Mouse (Mus musculus) hindbrain, embryonic 12.5 days (tissue): ENCODE results near the gene Sp2. TPM values are rescaled to one million over a fixed set of nuclear protein-coding genes. Genes with fewer than 3 reads are reported as not detected.

Experiments
- ATAC-seq: fragments of 200-750 bp; cut with Nextera tagmentation; 2 replicates; pipeline ENCODE4 v1.8.0; 2017; ENCODE audit warnings: moderate TSS enrichment; ENCODE audit not compliant: low FRiP score
- H3K27ac ChIP-seq: fragments of 300-500 bp; sonication (generic); 2 replicates; pipeline ENCODE4 v1.5.1; 2016; ENCODE audit warnings: mild to moderate bottlenecking
- H3K27me3 ChIP-seq: fragments of 300-500 bp; sonication (generic); 2 replicates; pipeline ENCODE4 v1.6.1; 2016; ENCODE audit warnings: mild to moderate bottlenecking
- H3K36me3 ChIP-seq: fragments of 300-500 bp; sonication (generic); 2 replicates; pipeline ENCODE4 v1.6.1; 2016; ENCODE audit warnings: mild to moderate bottlenecking
- H3K4me1 ChIP-seq: fragments of 300-500 bp; sonication (generic); 2 replicates; pipeline ENCODE4 v1.6.1; 2016
- H3K4me2 ChIP-seq: fragments of 300-500 bp; sonication (generic); replicated peaks from 2 replicates; pipeline ENCODE4 v1.6.1; 2016; ENCODE audit warnings: mild to moderate bottlenecking
- H3K4me3 ChIP-seq: fragments of 300-500 bp; sonication (generic); 2 replicates; pipeline ENCODE4 v1.5.1; 2016; ENCODE audit warnings: mild to moderate bottlenecking
- H3K9ac ChIP-seq: fragments of 300-500 bp; sonication (generic); 2 replicates; pipeline ENCODE4 v1.6.1; 2016; ENCODE audit warnings: mild to moderate bottlenecking, moderate library complexity
- H3K9me3 ChIP-seq: fragments of 300-500 bp; sonication (generic); replicated peaks from 2 replicates; pipeline ENCODE4 v1.6.1; 2016; ENCODE audit warnings: mild to moderate bottlenecking
- WGBS: fragments of 180-500 bp; shearing (Covaris S2); methylation state at CpG from one replicate; pipeline ENCODE4 v1.1.7; 2016; 5-methylcytosine and 5-hydroxymethylcytosine counted together
- polyA plus RNA-seq: library from polyadenylated mRNA; unstranded; fragments of >200 nt; fragmentation: Nextera tagmentation; extraction: Ambion mirVana; gene quantifications from 2 replicates; pipeline ENCODE4 v1.2.1, GENCODE M21; 2016

Gene Sp2
- polyA plus RNA-seq, 1 experiment from 2014 or later, result 19.0 TPM

GRCm38 (mm10) chr11:97017696-97018582 lies 35.2 kb upstream of the Sp2 start:
- Histone ChIP-seq H3K4me3 (peak overlapping the region; percentile 26), H3K9ac (no peak overlapping the region)
- under 1% methylated on average over 36 of the region's 36 CpGs for WGBS

GRCm38 (mm10) chr11:97013121-97013670 lies 30.4 kb upstream of the Sp2 start, which contains the start of gene Sp6:
Gene Sp6 (plus strand): TSS chr11:97013394.
- no peak within 1 kb of the TSS for H3K27ac ChIP-seq
- H3K4me3 ChIP-seq, result no peak within 1 kb of the TSS
- no peaks in the 10 kb centered on the region for H3K9me3 ChIP-seq
- WGBS, result 26% methylated on average over 7 of the region's 8 CpGs
- no peak within 1 kb of the TSS for H3K4me2 ChIP-seq
- no peak for ATAC-seq
- no peaks in the 10 kb centered on the region for H3K36me3 ChIP-seq
- H3K4me1 ChIP-seq, result peaks cover 4% of the 10 kb centered on the region; the same call in 1 of the 2 replicates
- peaks cover 79% of the 10 kb centered on the region for H3K27me3 ChIP-seq
- H3K9ac ChIP-seq, result no peak within 1 kb of the TSS

More at GRCm38 (mm10) chr11:97017696-97018582, 35.2 kb upstream of the Sp2 start:
- H3K4me2 ChIP-seq, result peak overlapping the region; percentile 46
- H3K27ac ChIP-seq, result no peak overlapping the region
- peaks cover 31% of the 10 kb centered on the region for H3K4me1 ChIP-seq
- no peaks in the 10 kb centered on the region for H3K36me3 ChIP-seq
- peaks cover 95% of the 10 kb centered on the region for H3K27me3 ChIP-seq
- H3K9me3 ChIP-seq, result no peaks in the 10 kb centered on the region
- ATAC-seq, result no peak

GRCm38 (mm10) chr11:97009198-97009790 lies 26.5 kb upstream of the Sp2 start:
- Histone ChIP-seq H3K27me3 (peaks cover 52% of the 10 kb centered on the region), H3K9ac (no peak overlapping the region), H3K9me3 (no peaks in the 10 kb centered on the region), H3K4me1 (no peaks in the 10 kb centered on the region), H3K4me2 (no peak overlapping the region), H3K27ac (no peak overlapping the region), H3K36me3 (no peaks in the 10 kb centered on the region), H3K4me3 (no peak overlapping the region)
- WGBS, result 55% methylated on average over 8 of the region's 8 CpGs
- ATAC-seq, result no peak

GRCm38 (mm10) chr11:97007093-97007794 lies 24.5 kb upstream of the Sp2 start:
- H3K4me1 ChIP-seq, result no peaks in the 10 kb centered on the region; the same call in 1 of the 2 replicates
- no peak for ATAC-seq
- 73% methylated on average over 9 of the region's 9 CpGs for WGBS

GRCm38 (mm10) chr11:97003170-97003569 lies 20.4 kb upstream of the Sp2 start:
- no peak overlapping the region for H3K4me2 ChIP-seq
- 27% methylated on average over 5 of the region's 5 CpGs for WGBS
- peaks cover 31% of the 10 kb centered on the region for H3K27me3 ChIP-seq
- H3K27ac ChIP-seq, result no peak overlapping the region
- no peaks in the 10 kb centered on the region; the same call in 1 of the 2 replicates for H3K4me1 ChIP-seq
- H3K4me3 ChIP-seq, result no peak overlapping the region
- H3K36me3 ChIP-seq, result no peaks in the 10 kb centered on the region
- H3K9me3 ChIP-seq, result no peaks in the 10 kb centered on the region
- no peak for ATAC-seq
- H3K9ac ChIP-seq, result no peak overlapping the region

More at GRCm38 (mm10) chr11:97007093-97007794, 24.5 kb upstream of the Sp2 start:
- Histone ChIP-seq H3K36me3 (no peaks in the 10 kb centered on the region), H3K9ac (no peak overlapping the region), H3K4me2 (no peak overlapping the region), H3K4me3 (no peak overlapping the region), H3K9me3 (no peaks in the 10 kb centered on the region), H3K27me3 (peaks cover 34% of the 10 kb centered on the region), H3K27ac (no peak overlapping the region)

- H3K4me3 ChIP-seq, result peak overlapping the region; percentile 34
- H3K4me1 ChIP-seq, result peaks cover 19% of the 10 kb centered on the region
- peak; percentile 32; the same call in 1 of the 2 replicates for ATAC-seq
- H3K27me3 ChIP-seq, result peaks cover 42% of the 10 kb centered on the region
- H3K4me2 ChIP-seq, result peak overlapping the region; percentile 65
- H3K36me3 ChIP-seq, result no peaks in the 10 kb centered on the region
- no peaks in the 10 kb centered on the region for H3K9me3 ChIP-seq
- peak overlapping the region; percentile 61 for H3K9ac ChIP-seq
- WGBS, result 3% methylated on average over 30 of the region's 30 CpGs
- peak overlapping the region; percentile 23; the same call in 1 of the 2 replicates for H3K27ac ChIP-seq
Observed at GRCm38 (mm10) chr11:96997380-96997956, 14.7 kb upstream of the Sp2 start.

GRCm38 (mm10) chr11:96996773-96997379 lies 14.1 kb upstream of the Sp2 start:
- Histone ChIP-seq H3K27ac (peak overlapping the region; percentile 23; the same call in 1 of the 2 replicates), H3K36me3 (no peaks in the 10 kb centered on the region), H3K4me3 (peak overlapping the region; percentile 34), H3K27me3 (peaks cover 39% of the 10 kb centered on the region), H3K4me1 (peaks cover 19% of the 10 kb centered on the region), H3K9ac (peak overlapping the region; percentile 61), H3K9me3 (no peaks in the 10 kb centered on the region), H3K4me2 (peak overlapping the region; percentile 65)
- ATAC-seq, result 0 out of 2 replicates have a peak, but pooled peaks have one; percentile 38
- 8% methylated on average over 17 of the region's 17 CpGs for WGBS

GRCm38 (mm10) chr11:96995836-96996772 lies 13.3 kb upstream of the Sp2 start:
- Histone ChIP-seq H3K27me3 (peaks cover 34% of the 10 kb centered on the region), H3K36me3 (no peaks in the 10 kb centered on the region), H3K27ac (no peak overlapping the region), H3K4me2 (no peak overlapping the region), H3K9ac (no peak overlapping the region), H3K9me3 (no peaks in the 10 kb centered on the region), H3K4me3 (no peak overlapping the region), H3K4me1 (peaks cover 19% of the 10 kb centered on the region)
- ATAC-seq, result no peak
- 73% methylated on average over 15 of the region's 15 CpGs for WGBS

- H3K9me3 ChIP-seq, result no peaks in the 10 kb centered on the region
- H3K9ac ChIP-seq, result no peak overlapping the region
- no peak overlapping the region for H3K4me2 ChIP-seq
- H3K27ac ChIP-seq, result no peak overlapping the region
- ATAC-seq, result no peak
- H3K4me1 ChIP-seq, result peaks cover 19% of the 10 kb centered on the region
- no peaks in the 10 kb centered on the region for H3K36me3 ChIP-seq
- H3K4me3 ChIP-seq, result no peak overlapping the region
- WGBS, result 14% methylated on average over 5 of the region's 5 CpGs
- peaks cover 33% of the 10 kb centered on the region; the same call in 1 of the 2 replicates for H3K27me3 ChIP-seq
Observed at GRCm38 (mm10) chr11:96995031-96995430, 12.3 kb upstream of the Sp2 start.

- no peaks in the 10 kb centered on the region for H3K9me3 ChIP-seq
- no peak overlapping the region for H3K4me3 ChIP-seq
- H3K36me3 ChIP-seq, result no peaks in the 10 kb centered on the region
- H3K27ac ChIP-seq, result no peak overlapping the region
- no peak overlapping the region for H3K4me2 ChIP-seq
- H3K27me3 ChIP-seq, result peaks cover 28% of the 10 kb centered on the region
- no peak for ATAC-seq
- WGBS, result 47% methylated on average over 8 of the region's 8 CpGs
- no peak overlapping the region for H3K9ac ChIP-seq
- H3K4me1 ChIP-seq, result peaks cover 26% of the 10 kb centered on the region
Observed at GRCm38 (mm10) chr11:96992722-96993311, 10.1 kb upstream of the Sp2 start.
